Mouse (Mus musculus) MEL (cell line): ENCODE data around the gene Rhob. TPM values are rescaled to one million over a fixed set of nuclear protein-coding genes. Genes with fewer than 3 reads are reported as not detected.

Experiments
- DNase-seq: peaks from one replicate; pipeline ENCODE4 v3.0.0; 2011; ENCODE audit warnings: low read depth, low spot score
- H3K27ac ChIP-seq: 2 replicates; pipeline ENCODE4 v1.5.1; 2012; ENCODE audit warnings: low read depth, mild to moderate bottlenecking, control low read depth, low read length, moderate library complexity; ENCODE audit not compliant: control insufficient read depth
- H3K27me3 ChIP-seq, 2 experiments: fragments of 150-350 bp in 1 of 2; sonication (generic) in 1 of 2; 2 replicates each; pipeline ENCODE4 v1.6.1; 2012; ENCODE audit warnings: low read length in 2 of 2, mild to moderate bottlenecking in 2 of 2, improper control_type of control experiment in 1 of 2, moderate library complexity in 1 of 2; ENCODE audit not compliant: insufficient read depth in 2 of 2, control insufficient read depth in 1 of 2
- H3K36me3 ChIP-seq, 2 experiments: 2 replicates each; pipeline ENCODE4 v1.6.1; 2012 to 2014; ENCODE audit warnings: low read length in 2 of 2, improper control_type of control experiment in 1 of 2, inconsistent platforms in 1 of 2, mild to moderate bottlenecking in 1 of 2; ENCODE audit not compliant: insufficient read depth in 2 of 2, control insufficient read depth in 1 of 2
- H3K4me1 ChIP-seq, 2 experiments: fragments of 150-350 bp in 1 of 2; sonication (generic) in 1 of 2; 2 replicates each; pipeline ENCODE4 v1.6.1; 2012; ENCODE audit warnings: low read length in 2 of 2, improper control_type of control experiment in 1 of 2, mild to moderate bottlenecking in 1 of 2; ENCODE audit not compliant: insufficient read depth in 2 of 2, control insufficient read depth in 1 of 2
- H3K4me3 ChIP-seq, 2 experiments: fragments of 150-350 bp in 1 of 2; sonication (generic) in 1 of 2; 2 replicates each; pipeline ENCODE4 v1.5.1; 2012; ENCODE audit warnings: low read depth in 2 of 2, low read length in 2 of 2, mild to moderate bottlenecking in 2 of 2, moderate library complexity in 2 of 2, control low read depth in 1 of 2, improper control_type of control experiment in 1 of 2; ENCODE audit not compliant: control insufficient read depth in 1 of 2, insufficient read depth in 1 of 2
- H3K79me2 ChIP-seq: 2 replicates; pipeline ENCODE4 v1.6.1; 2012; ENCODE audit warnings: mild to moderate bottlenecking, low read length, moderate library complexity; ENCODE audit not compliant: control insufficient read depth, poor library complexity, insufficient read depth
- H3K9ac ChIP-seq: 2 replicates; pipeline ENCODE4 v1.6.1; 2012; ENCODE audit warnings: low read depth, mild to moderate bottlenecking, control low read depth, low read length, moderate library complexity; ENCODE audit not compliant: control insufficient read depth, poor library complexity, severe bottlenecking
- H3K9me3 ChIP-seq: fragments of 150-350 bp; sonication (generic); replicated peaks from 2 replicates; pipeline ENCODE4 v1.6.1; 2012; ENCODE audit warnings: mild to moderate bottlenecking, low read length, improper control_type of control experiment, moderate library complexity; ENCODE audit not compliant: insufficient read depth
- CHD1 ChIP-seq: IDR thresholded peaks from 2 replicates; pipeline ENCODE4 v1.6.1; 2012; ENCODE audit warnings: low read depth, mild to moderate bottlenecking, inconsistent platforms, low read length, improper control_type of control experiment
- E2F4 ChIP-seq: IDR thresholded peaks from 2 replicates; pipeline ENCODE4 v1.6.1; 2011; ENCODE audit warnings: low read depth, low read length, improper control_type of control experiment, borderline replicate concordance
- EP300 ChIP-seq, 2 experiments: IDR thresholded peaks; 2 replicates each; pipeline ENCODE4 v1.6.1; 2011; ENCODE audit warnings: improper control_type of control experiment in 2 of 2, low read length in 2 of 2, low read depth in 1 of 2, mild to moderate bottlenecking in 1 of 2
- GABPA ChIP-seq: IDR thresholded peaks from 2 replicates; pipeline ENCODE4 v1.6.1; 2012; ENCODE audit warnings: low read depth, mild to moderate bottlenecking, inconsistent platforms, low read length, improper control_type of control experiment, moderate library complexity
- GATA1 ChIP-seq: IDR thresholded peaks from 2 replicates; pipeline ENCODE4 v1.6.1; 2011; ENCODE audit warnings: low read depth, low read length, improper control_type of control experiment
- HCFC1 ChIP-seq: IDR thresholded peaks from 2 replicates; pipeline ENCODE4 v1.6.1; 2012; ENCODE audit warnings: low read depth, mild to moderate bottlenecking, inconsistent platforms, low read length, improper control_type of control experiment, moderate library complexity
- JUND ChIP-seq: IDR thresholded peaks from 2 replicates; pipeline ENCODE4 v1.6.1; 2011; ENCODE audit warnings: low read depth, mild to moderate bottlenecking, improper control_type of control experiment, low read length
- KAT2A ChIP-seq: conservative IDR thresholded peaks from 2 replicates; pipeline ENCODE4 v1.6.1; 2012; ENCODE audit warnings: low read depth, low read length, improper control_type of control experiment, inconsistent platforms
- MEF2A ChIP-seq: IDR thresholded peaks from 2 replicates; pipeline ENCODE4 v1.6.1; 2014; ENCODE audit warnings: low read depth, mild to moderate bottlenecking, inconsistent platforms, low read length, improper control_type of control experiment; ENCODE audit not compliant: poor library complexity, insufficient replicate concordance, severe bottlenecking; ENCODE audit errors: extremely low read depth
- MXI1 ChIP-seq: IDR thresholded peaks from 2 replicates; pipeline ENCODE4 v1.6.1; 2011; ENCODE audit warnings: mild to moderate bottlenecking, low read depth, low read length, improper control_type of control experiment
- MYB ChIP-seq: IDR thresholded peaks from 2 replicates; pipeline ENCODE4 v1.6.1; 2011; ENCODE audit warnings: mild to moderate bottlenecking, low read depth, low read length, improper control_type of control experiment
- MYC ChIP-seq: IDR thresholded peaks from 2 replicates; pipeline ENCODE4 v1.6.1; 2011; ENCODE audit warnings: low read depth, mild to moderate bottlenecking, low read length, improper control_type of control experiment, moderate library complexity
- NELFE ChIP-seq: IDR thresholded peaks from 2 replicates; pipeline ENCODE4 v1.6.1; 2011; ENCODE audit warnings: low read depth, low read length, improper control_type of control experiment
- NRF1 ChIP-seq: IDR thresholded peaks from 2 replicates; pipeline ENCODE4 v1.6.1; 2014; ENCODE audit warnings: low read depth, mild to moderate bottlenecking, inconsistent platforms, low read length, improper control_type of control experiment, moderate library complexity; ENCODE audit not compliant: poor library complexity, insufficient read depth, severe bottlenecking
- POLR2AphosphoS2 ChIP-seq: IDR thresholded peaks from 2 replicates; pipeline ENCODE4 v1.6.1; 2011; ENCODE audit warnings: low read length, improper control_type of control experiment
- POLR2AphosphoS5 ChIP-seq: IDR thresholded peaks from 2 replicates; pipeline ENCODE4 v1.6.1; 2012; ENCODE audit warnings: low read depth, borderline replicate concordance, mild to moderate bottlenecking, inconsistent platforms, low read length, moderate library complexity, mixed read lengths
- SIN3A ChIP-seq: IDR thresholded peaks from 2 replicates; pipeline ENCODE4 v1.6.1; 2012; ENCODE audit warnings: low read length, improper control_type of control experiment, inconsistent platforms
- USF1 ChIP-seq: IDR thresholded peaks from 2 replicates; pipeline ENCODE4 v1.6.1; 2014; ENCODE audit warnings: low read depth, mild to moderate bottlenecking, inconsistent platforms, low read length, improper control_type of control experiment, moderate library complexity
- ZKSCAN1 ChIP-seq: IDR thresholded peaks from 2 replicates; pipeline ENCODE4 v1.6.1; 2012; ENCODE audit warnings: low read depth, mild to moderate bottlenecking, inconsistent platforms, low read length, improper control_type of control experiment, moderate library complexity
- ZMIZ1 ChIP-seq: IDR thresholded peaks from 2 replicates; pipeline ENCODE4 v1.6.1; 2012; ENCODE audit warnings: low read depth, mild to moderate bottlenecking, inconsistent platforms, low read length, improper control_type of control experiment, moderate library complexity
- ZNF384 ChIP-seq: IDR thresholded peaks from 2 replicates; pipeline ENCODE4 v1.6.1; 2012; ENCODE audit warnings: low read depth, mild to moderate bottlenecking, inconsistent platforms, low read length, improper control_type of control experiment
- polyA plus RNA-seq, 2 experiments: library from polyadenylated mRNA; stranded (reverse) in 1 of 2; unstranded in 1 of 2; fragments of >175 nt in 1 of 2; fragments of >200 nt in 1 of 2; gene quantifications; 2 replicates each; pipeline versions ENCODE4 v1.2.1 to v1.2.4; 2012; ENCODE audit warnings: low replicate concordance in 2 of 2, low read depth in 1 of 2; ENCODE audit not compliant: insufficient read length in 2 of 2, insufficient read depth in 1 of 2, missing spikeins in 1 of 2
- total RNA-seq: library from RNA; depleted of rRNA; stranded (reverse); fragments of 300-350 nt; gene quantifications from 2 replicates; pipeline ENCODE4 v1.2.3, GENCODE M21; 2012

Rhob gene
- total and polyA plus RNA-seq, 3 experiments, result 1.8 to 6.0 TPM; not detected in 1

- no peaks in the 10 kb centered on the region for H3K9me3 ChIP-seq
- H3K4me1 ChIP-seq, result peaks cover 0 to 5% of the 10 kb centered on the region in 2 experiments; a peak in 1 of 4 replicates
- H3K9ac ChIP-seq, result no peak overlapping the region
- H3K4me3 ChIP-seq, result no peak overlapping the region
- no peaks in the 10 kb centered on the region for H3K36me3 ChIP-seq
- no peak overlapping the region for H3K27ac ChIP-seq
- TF ChIP-seq HCFC1 (no peak), MYC (no peak), JUND (no peak), GABPA (no peak), MEF2A (no peak), POLR2AphosphoS5 (no peak), EP300 (IDR thresholded peaks at IDR 0.05; ENCODE audit: low read depth in 1 of 2, low read length in 2 of 2) (no peak), ZMIZ1 (no peak), ZNF384 (no peak), CHD1 (no peak), POLR2AphosphoS2 (no peak), E2F4 (no peak), NELFE (no peak), MXI1 (no peak), GATA1 (no peak)
- TF ChIP-seq, all 39 proteins: peak for 0
- H3K27me3 ChIP-seq, result peaks cover 0 to 4% of the 10 kb centered on the region in 2 experiments; a peak in 2 of 4 replicates
- DNase-seq, result no peak
- H3K79me2 ChIP-seq, result no peaks in the 10 kb centered on the region
These were observed 27.4 kb upstream of the Rhob start for GRCm38 (mm10) chr12:8527175-8527574.

- Histone ChIP-seq H3K27me3 (no peaks in the 10 kb centered on the region), H3K9me3 (no peaks in the 10 kb centered on the region), H3K27ac (no peak overlapping the region), H3K9ac (no peak overlapping the region), H3K4me1 (peaks cover 4 to 17% of the 10 kb centered on the region in 2 experiments; a peak in 3 of 4 replicates), H3K79me2 (no peaks in the 10 kb centered on the region), H3K4me3 (no peak overlapping the region), H3K36me3 (peaks cover 0 to 10% of the 10 kb centered on the region in 2 experiments; a peak in 2 of 4 replicates)
- no peak for DNase-seq
- TF ChIP-seq EP300 (IDR thresholded peaks at IDR 0.05; ENCODE audit: low read depth in 1 of 2, low read length in 2 of 2), result no peak
- no peak for TF ChIP-seq MYB
- no peak for TF ChIP-seq NELFE
- TF ChIP-seq GABPA, result no peak
- no peak for TF ChIP-seq POLR2AphosphoS2
- TF ChIP-seq E2F4, result no peak
- no peak for TF ChIP-seq ZKSCAN1
- TF ChIP-seq NRF1, result no peak
- TF ChIP-seq MXI1, result no peak
- no peak for TF ChIP-seq USF1
- TF ChIP-seq HCFC1, result no peak
- TF ChIP-seq KAT2A, result no peak
- TF ChIP-seq SIN3A, result no peak
- TF ChIP-seq ZNF384, result no peak
- no peak for TF ChIP-seq GATA1
These were observed 24.3 kb upstream of the Rhob start for GRCm38 (mm10) chr12:8524062-8524461.
